Mouse (Mus musculus) heart, postnatal 4 days (tissue): ENCODE results near the gene Ankrd22. TPM values are rescaled to one million over a fixed set of nuclear protein-coding genes. Genes with fewer than 3 reads are reported as not detected.

Experiments
- DNase-seq: peaks from one replicate; pipeline ENCODE4 v3.0.0; 2021
- total RNA-seq, 2 experiments: library from RNA; stranded (reverse); gene quantifications; 2 replicates each; pipeline ENCODE4 v1.2.3; 2021

The Ankrd22 gene
- total RNA-seq, 2 experiments from 2014 or later, result not detected

- no peak for DNase-seq
These were observed 76.7 kb downstream of the Ankrd22 start for GRCm38 (mm10) chr19:34089011-34089680.

- no peak for DNase-seq
These were observed 87.7 kb downstream of the Ankrd22 start for GRCm38 (mm10) chr19:34078130-34078529.

- no peak for DNase-seq
These were observed 91.6 kb downstream of the Ankrd22 start for GRCm38 (mm10) chr19:34074239-34074638.

Other genes with a start within 250 kb of the Ankrd22 start
- not detected for gene Lipf, start 204.9 kb downstream of the Ankrd22 start, total RNA-seq
- not detected for gene Lipk, start 157.8 kb downstream of the Ankrd22 start, total RNA-seq
- gene Lipn, start 98.7 kb downstream of the Ankrd22 start, total RNA-seq, result not detected
- not detected for gene Lipm, start 65.1 kb downstream of the Ankrd22 start, total RNA-seq
- 1 to 10 TPM; 7.1 to 7.9 TPM for gene Stambpl1, start 26.2 kb upstream of the Ankrd22 start, total RNA-seq
- gene Acta2, start 89.5 kb upstream of the Ankrd22 start, total RNA-seq, result 1,000 to 10,000 TPM; 1,243 to 1,503 TPM
- gene Fas, start 124.6 kb upstream of the Ankrd22 start, total RNA-seq, result 1 to 10 TPM; 4.3 to 4.6 TPM